Mouse (Mus musculus): ENCODE measurements at regions not wholly inside any gene's neighbourhood (a gene's known extent, or its start where the extent isn't known, plus 50 kb on each side); places are given as distances from the start of the nearest gene placed in this dataset.

DNA sequence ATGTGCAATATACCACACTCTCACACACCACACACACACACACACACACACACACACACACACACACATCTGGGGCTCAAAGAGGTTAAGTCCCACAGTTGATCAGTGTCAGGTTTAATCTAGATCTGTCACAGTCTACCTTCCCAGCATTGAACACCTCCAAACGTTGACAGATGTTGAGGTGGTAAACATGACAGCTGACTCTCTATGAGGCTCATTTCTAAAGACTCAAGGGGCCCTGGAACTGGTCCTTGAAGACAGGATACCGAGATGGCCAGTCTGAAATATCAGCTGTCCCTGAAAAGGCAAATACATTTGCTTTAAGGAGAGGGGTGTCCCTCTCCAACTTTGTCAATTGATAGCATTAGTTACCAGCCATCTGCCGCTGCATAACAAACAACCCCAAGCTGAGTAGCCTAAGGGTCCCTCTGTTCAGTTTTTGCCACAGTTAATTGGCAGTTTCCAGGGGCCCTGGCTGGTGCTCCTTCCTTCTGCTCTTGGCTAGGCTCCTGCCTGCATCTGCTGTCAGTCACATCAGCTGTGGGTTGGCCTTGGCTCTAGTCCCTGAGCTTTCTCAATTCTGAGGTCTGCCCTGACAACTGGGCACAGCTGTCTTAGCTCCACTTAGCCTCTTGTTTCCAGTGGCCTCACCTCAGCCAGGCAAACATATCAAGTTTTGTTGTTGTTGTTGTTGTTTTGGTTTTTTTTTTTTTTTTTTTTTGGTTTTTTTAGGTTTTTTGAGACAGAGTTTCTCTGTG is 73.5 kb upstream of the Ctnnb1 start:
- DNase-seq (ENCODE audit: low spot score in 2 of 2) = peak; percentile 57 to 77

DNA sequence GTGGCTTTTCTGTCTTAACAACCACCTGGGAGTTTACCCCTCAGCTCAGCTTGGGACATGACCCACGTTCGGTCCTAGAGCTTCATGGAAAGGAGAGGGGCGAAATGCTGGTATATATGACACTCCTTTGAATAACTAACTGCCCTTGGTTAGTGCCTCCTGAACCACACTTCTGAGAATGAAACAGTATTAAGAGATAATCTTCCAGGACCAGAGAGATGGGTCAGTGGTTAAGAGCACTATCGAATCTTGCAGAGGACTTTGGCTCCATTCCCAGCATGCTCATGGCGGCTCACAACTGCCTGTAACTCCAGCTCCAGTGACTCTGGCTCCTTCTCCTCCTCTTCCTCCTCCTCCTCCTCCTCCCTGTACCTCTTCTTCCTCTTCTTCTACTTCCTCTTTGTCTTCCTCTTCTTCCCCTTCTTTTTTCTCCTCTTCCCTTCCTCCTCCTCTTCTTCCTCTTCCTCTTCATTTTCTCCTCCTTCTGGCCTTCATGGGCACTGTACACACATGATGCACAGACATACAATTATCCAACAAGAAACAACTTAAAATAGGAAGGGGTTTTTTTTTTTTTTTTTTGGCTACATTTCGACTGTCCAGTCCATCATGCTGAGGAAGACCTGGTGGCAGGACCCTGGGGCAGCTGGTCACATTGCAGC is 71.0 kb upstream of the Ctnnb1 start:
- DNase-seq (ENCODE audit: low spot score in 2 of 2) = no peak

DNA sequence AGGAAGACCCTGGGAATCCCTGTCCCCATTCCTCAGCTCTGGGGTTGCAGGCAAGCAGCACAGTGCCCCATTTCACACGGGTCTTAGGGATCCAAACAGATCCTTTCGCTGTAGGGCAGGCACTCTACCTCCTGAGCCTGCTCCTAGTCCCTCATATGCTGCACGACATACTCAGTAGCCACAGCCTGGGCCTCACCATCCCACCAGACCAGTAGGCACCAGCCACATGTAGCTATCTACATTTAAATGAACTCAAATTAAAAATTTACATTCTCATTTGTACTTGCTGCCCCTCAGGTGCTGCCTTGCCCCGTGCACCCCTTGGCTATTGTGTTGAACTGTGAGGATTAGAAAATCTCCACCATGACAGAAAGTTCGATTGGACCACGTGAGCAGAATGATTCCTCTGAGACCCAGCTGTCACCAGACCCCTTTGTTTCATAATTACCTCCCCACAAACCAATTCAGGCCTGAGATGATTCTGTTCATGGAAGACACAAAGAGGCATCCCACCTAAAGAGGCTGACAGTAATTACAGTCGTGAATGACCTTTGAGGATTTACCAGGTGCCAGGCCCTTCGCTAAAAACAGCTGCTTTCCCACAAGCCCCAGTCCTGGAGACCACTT is 67.9 kb upstream of the Ctnnb1 start:
- no peak for DNase-seq (ENCODE audit: low spot score in 2 of 2)

DNA sequence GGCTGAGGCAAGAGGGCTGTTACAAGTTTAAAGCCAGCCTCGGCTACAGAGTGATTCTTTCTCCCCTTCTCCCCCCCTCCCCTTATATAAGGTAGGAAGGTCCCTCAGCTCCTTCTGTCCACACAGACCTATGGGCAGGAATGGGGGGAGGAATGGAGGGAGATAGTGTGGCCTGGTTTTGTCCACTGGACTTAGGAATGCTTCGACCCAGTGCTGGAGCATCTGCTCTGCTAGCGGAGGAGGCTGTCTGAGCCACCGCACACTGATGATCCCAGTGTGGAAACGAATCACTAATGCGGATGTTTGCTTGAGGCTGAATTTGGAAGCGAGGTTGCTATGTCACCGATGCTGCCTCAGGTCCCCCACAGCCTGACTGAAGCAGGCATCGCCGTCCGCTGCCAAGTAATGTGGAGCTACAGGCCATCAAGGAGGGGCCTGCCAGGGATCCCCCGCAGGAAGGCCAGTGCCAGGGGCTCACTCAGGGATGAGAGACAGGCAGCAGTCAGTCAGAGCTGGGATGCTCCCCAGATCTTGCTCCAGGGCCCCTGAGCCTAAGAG is 67.1 kb upstream of the Ctnnb1 start:
- no peak for DNase-seq (ENCODE audit: low spot score in 2 of 2)

DNA sequence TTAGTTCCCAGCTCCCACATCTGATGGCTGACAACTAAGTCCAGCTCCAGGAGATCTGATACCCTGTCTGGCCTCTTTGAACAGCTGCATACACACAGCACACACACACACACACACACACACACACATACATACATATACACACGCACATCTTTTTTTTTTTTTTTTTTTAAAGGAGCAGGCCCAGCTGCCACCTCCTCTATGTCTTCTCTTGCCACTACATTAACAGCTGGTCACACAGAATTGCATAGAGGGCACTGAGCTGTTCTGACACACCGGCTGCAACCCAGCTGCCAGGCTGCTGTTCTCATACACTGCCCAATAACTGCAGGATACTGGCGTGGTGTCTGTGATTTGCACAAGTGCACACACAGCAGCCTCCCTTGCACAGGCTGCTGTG is 64.6 kb upstream of the Ctnnb1 start:
- no peak for DNase-seq (ENCODE audit: low spot score in 2 of 2)

DNA sequence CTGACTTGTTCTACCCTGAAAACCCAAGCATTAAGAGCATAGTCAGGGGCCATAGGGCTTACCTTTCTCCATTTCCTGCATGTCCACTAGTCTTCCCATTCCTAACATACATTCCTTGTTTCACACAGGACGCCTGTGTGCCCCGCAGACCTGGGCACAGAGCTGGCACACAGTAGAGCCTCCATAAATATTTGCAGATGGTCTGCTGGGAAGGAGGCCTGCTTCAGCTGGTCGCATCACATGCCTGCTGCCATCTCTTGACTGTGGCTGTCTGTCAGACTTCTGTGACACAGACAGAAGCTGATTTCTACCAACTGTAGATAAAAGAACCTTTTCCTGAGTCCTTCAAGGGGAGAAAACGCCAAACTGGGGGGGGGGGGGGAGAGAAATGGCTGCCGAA is 62.8 kb upstream of the Ctnnb1 start:
- peak; percentile 47 to 60 for DNase-seq (ENCODE audit: low spot score in 2 of 2)

DNA sequence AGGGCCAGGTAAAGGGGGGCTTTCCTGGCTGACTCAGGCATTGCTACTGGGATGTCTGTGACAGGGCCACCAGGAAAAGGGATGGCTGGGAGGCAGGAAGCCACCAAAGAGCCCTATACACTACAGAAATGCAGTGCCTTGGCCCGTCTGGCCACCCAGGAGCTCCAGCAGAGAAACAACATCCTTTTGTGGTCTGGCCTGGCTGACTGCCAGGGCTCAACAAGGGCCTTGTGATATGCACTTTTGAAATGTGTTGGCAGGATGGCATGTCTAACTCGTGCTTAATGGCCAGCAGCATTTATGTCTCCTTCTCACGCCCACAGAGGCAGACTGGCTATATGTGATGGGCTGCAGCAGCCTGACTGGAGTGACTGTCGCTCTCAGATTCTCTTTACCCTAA is 62.3 kb upstream of the Ctnnb1 start:
- DNase-seq (ENCODE audit: low spot score in 2 of 2) = peak in 1 of 2 experiments; percentile 54

DNA sequence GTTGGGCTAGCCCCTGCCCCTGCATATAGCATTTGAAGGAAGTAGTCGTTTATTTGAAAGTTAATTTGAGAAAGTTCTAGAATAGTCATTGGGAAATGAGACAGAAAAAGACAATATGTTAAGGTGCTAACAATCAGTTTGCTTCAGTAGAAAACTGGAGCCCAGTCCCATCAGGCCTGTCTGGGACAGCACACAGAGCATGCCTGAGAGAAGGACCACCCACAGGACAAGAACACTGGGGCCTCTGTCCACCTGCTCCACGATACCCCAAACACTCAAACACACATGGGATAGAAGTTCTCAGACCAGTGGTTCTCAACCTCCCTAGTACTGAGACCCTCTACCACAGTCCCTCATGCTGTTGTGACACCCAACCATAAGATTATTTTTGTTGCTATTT is 61.2 kb upstream of the Ctnnb1 start:
- DNase-seq (ENCODE audit: low spot score in 2 of 2) = no peak

DNA sequence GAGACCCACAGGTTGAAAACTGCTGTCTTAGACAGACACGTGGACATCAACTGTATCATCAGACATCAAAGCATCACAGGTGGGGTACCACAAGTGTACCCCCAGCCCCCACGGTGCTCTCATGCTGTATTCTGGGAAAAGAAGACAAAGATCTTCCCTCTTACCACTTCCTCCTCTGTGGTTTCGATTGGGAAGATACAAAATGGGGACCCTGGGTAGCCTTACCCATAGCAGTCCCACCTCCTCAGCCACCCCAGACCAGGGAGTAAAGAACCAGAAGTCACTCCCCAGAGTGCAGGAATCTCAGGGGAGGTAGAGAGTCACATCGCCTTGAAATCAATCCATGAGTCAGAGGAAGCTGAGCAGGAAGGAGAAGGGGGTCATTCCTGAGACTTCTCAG is 60.7 kb upstream of the Ctnnb1 start:
- DNase-seq (ENCODE audit: low spot score in 2 of 2) = no peak

DNA sequence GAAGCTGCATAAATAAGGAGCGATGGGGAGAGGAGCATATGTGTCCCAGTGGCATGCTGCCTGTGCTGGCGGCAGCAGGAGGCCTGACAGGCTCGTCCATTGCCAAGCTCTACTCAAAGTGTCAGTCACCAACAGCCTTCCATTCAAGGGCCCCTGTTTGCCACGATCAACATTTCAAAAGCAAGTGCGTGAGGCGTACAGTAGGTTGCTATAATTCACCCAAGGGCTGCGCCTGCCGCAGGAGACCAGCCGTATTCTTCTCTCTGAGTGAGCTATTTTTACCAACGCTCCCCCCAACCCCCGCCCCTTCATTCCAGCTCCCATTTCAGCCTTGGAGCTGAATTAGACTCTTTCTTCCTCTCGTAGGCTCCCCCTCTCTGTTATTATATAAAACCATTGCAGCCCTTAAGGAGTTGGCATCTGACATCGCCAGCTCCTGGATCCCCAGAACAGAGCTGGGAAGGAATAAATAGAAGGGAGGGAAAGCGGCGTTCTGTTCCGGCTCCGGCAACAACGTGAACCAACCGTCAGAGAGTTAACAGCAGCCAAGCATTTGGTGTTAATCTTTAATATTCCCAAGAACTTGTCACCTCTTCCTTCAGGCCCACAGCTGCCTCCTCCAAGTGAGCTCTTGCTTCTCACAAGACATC is 59.5 kb upstream of the Ctnnb1 start:
- DNase-seq (ENCODE audit: low spot score in 2 of 2) = peak; percentile 72 to 77

DNA sequence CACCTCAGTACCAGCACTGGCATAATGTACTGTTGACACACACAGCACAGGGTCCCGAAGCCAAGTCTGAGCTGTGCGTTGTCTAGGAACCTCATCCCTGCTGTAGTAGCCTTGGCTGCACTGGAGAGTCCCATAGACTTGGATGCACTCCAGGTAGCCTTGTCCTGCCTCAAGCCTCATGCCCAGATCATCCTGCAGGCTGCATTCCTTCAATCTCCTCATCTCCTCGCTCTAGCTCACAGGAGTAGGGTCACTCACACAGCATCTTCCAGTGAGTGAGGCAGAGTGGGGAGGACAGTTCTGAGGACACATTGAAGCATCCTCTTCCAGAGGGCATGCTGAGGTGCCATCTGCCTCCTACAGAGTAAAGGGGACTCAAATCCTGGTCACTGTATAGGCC is 55.7 kb upstream of the Ctnnb1 start:
- DNase-seq (ENCODE audit: low spot score in 2 of 2) = no peak

DNA sequence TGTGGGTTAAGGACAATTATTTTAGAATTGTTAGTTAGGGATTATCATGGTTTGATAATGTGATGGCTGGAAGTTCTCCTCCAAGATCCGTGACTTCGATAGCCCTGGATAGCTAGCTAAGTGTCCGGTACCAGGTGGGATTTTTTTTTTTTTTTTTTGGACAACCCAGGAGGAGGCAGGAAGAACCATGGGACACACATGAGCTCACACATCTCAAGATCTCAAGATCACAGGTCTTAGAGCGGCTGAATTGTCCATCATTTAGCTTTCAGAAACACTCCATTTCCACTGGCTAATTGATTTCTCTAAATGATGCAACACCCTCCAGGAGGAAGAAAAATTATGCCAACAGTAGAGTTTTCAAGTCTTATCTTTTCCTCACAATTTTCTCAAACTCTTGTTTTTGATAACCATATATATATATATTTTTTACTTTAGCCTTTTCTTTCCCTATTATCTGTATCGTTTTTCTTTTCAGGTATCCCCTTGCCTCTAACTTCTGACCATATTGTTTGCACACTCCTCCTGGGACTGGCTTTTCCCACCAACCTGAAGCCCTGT is 54.5 kb upstream of the Ctnnb1 start:
- DNase-seq (ENCODE audit: low spot score in 2 of 2) = no peak

DNA sequence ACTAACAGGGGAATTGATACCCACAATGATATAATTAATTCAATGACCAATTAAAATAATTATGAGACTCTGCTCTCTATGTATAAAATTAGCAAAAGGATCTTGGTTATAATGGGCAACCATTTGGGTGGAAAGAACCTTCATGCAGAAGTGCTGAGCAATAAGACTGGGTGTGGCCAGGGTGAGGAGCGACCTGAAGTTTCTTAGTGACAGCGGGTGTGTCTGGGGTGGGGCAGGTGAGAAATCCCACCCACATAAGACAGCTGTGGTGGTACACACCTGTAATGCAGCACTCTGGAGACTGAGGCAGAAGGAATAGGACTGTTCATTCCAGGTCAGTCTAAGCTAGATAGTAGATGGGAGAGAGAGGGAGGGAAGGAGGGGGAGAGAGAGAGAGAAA is 51.9 kb upstream of the Ctnnb1 start:
- no peak for DNase-seq (ENCODE audit: low spot score in 2 of 2)

All from layer of hippocampus, postnatal 14 days (tissue).